Mouse (Mus musculus): ENCODE results near the gene D730048I06Rik. TPM values are rescaled to one million over a fixed set of nuclear protein-coding genes. Genes with fewer than 3 reads are reported as not detected.
"Not testable (repeated sequence)": the region's sequence is repeated elsewhere in the genome, so short reads cannot be mapped to it uniquely, and the experiment has no call there.

The D730048I06Rik gene
- not detected in 2 replicates for polyA plus RNA-seq (2012; rRNA removed)

DNA sequence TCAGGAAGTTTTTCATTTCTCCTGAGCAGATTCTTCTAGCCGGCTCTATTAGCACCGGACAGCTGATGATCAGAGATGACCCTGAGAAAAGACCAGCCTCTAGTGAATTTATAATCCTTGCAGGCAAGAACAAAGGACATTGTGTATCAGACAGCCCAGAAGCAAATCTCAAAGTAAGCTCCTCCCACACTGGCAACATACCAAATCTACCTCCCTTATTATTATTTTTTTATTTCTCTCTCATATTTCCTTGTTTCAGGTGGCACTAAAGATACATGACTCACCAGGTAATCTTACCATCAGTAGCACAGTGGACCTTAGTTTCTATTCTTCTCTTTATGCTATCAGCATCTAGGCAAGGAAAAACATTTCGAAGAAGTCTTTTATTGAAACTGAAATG, at the start of gene D730048I06Rik, which contains the start of gene Gm27235:
Gene D730048I06Rik, minus strand, starts transcription at position 112 of the 400 bp plus-strand sequence.
Gene Gm27235, minus strand, starts transcription at position 101 of the 400 bp plus-strand sequence.
- DNase-seq, result no peak
- WGBS, result 97% methylated on average over 3 of the region's 3 CpGs
- TF ChIP-seq CTCF (IDR thresholded peaks at IDR 0.05; ENCODE audit: borderline replicate concordance, control insufficient read depth, extremely low read depth, insufficient read depth, low read length, poor library complexity) (no peak), POLR2A (IDR thresholded peaks at IDR 0.05; ENCODE audit: control insufficient read depth, extremely low read depth, insufficient read depth, low read length, poor library complexity) (no peak)
- Histone ChIP-seq H3K4me3 (ENCODE audit: control insufficient read depth, insufficient read depth, low read length) (no peak within 1 kb of the TSS), H3K27ac (ENCODE audit: control insufficient read depth, insufficient read depth, low read length) (no peak within 1 kb of the TSS), H3K36me3 (ENCODE audit: control insufficient read depth, insufficient read depth, low read length) (no peaks in the 10 kb centered on the region), H3K27me3 (ENCODE audit: control insufficient read depth, insufficient read depth, low read length) (no peaks in the 10 kb centered on the region), H3K4me1 (replicated peaks; ENCODE audit: control insufficient read depth, insufficient read depth, low read length) (no peaks in the 10 kb centered on the region)

- not testable (repeated sequence) for H3K36me3 ChIP-seq (ENCODE audit: control insufficient read depth, insufficient read depth, low read length); H3K27me3 ChIP-seq (ENCODE audit: control insufficient read depth, insufficient read depth, low read length); H3K4me1 ChIP-seq (replicated peaks; ENCODE audit: control insufficient read depth, insufficient read depth, low read length); DNase-seq; H3K27ac ChIP-seq (ENCODE audit: control insufficient read depth, insufficient read depth, low read length); H3K4me3 ChIP-seq (ENCODE audit: control insufficient read depth, insufficient read depth, low read length)
- WGBS, result 96% methylated on average over 15 of the region's 15 CpGs
Observed at GRCm38 (mm10) chr9:35817881-35818280, 28.0 kb upstream of the D730048I06Rik start.

DNA sequence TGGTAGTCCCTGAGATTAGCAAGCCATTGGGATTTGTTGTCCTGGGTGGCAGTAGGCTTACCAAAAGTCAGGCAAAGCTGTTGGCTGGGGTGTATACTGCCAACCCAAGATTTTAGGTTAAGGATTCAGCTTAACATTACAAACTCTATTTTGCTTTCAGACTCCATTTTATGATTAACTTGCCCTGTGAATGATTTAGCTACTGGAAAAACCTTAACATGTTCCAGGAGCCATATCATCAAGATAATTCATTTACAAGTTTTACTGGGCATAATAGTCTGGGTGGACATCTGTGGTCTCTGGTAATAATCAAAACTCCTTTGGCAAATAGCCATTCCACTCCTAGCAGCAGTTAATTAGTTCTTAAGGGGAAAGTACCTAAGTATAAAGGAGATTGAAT, 8.2 kb upstream of the D730048I06Rik start:
- no peak overlapping the region for H3K27ac ChIP-seq (ENCODE audit: control insufficient read depth, insufficient read depth, low read length)
- H3K36me3 ChIP-seq (ENCODE audit: control insufficient read depth, insufficient read depth, low read length), result no peaks in the 10 kb centered on the region
- no peak overlapping the region for H3K4me3 ChIP-seq (ENCODE audit: control insufficient read depth, insufficient read depth, low read length)
- H3K4me1 ChIP-seq (replicated peaks; ENCODE audit: control insufficient read depth, insufficient read depth, low read length), result no peaks in the 10 kb centered on the region
- no peak for DNase-seq
- TF ChIP-seq POLR2A (IDR thresholded peaks at IDR 0.05; ENCODE audit: control insufficient read depth, extremely low read depth, insufficient read depth, low read length, poor library complexity), result no peak
- TF ChIP-seq CTCF (IDR thresholded peaks at IDR 0.05; ENCODE audit: borderline replicate concordance, control insufficient read depth, extremely low read depth, insufficient read depth, low read length, poor library complexity), result no peak
- H3K27me3 ChIP-seq (ENCODE audit: control insufficient read depth, insufficient read depth, low read length), result no peaks in the 10 kb centered on the region

DNA sequence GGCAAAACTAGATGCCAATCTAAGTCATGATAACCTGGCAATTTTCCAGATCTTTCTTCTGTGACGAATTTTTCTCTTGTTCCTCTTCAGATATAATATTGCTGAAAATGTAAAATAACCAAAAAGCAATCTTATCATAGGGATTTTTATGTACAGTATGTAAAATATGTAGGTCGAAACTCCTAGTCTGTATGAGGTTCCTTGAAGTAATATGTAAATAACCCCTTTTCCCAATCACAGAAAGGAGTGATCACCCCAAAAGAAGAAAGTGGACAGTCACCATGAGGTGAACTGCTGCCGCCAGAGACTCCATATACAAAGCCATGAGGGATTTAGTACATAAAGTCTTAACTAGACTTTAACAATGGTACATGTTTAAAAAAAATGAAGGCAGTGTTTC, 11.9 kb downstream of the D730048I06Rik start, which contains the start of gene Gm17727:
Gene Gm17727, minus strand, starts transcription at position 101 of the 400 bp plus-strand sequence.
- no peak for TF ChIP-seq CTCF (IDR thresholded peaks at IDR 0.05; ENCODE audit: borderline replicate concordance, control insufficient read depth, extremely low read depth, insufficient read depth, low read length, poor library complexity)
- no peak within 1 kb of the TSS for H3K27ac ChIP-seq (ENCODE audit: control insufficient read depth, insufficient read depth, low read length)
- H3K36me3 ChIP-seq (ENCODE audit: control insufficient read depth, insufficient read depth, low read length), result no peaks in the 10 kb centered on the region
- DNase-seq, result no peak
- H3K27me3 ChIP-seq (ENCODE audit: control insufficient read depth, insufficient read depth, low read length), result no peaks in the 10 kb centered on the region
- no peak within 1 kb of the TSS for H3K4me3 ChIP-seq (ENCODE audit: control insufficient read depth, insufficient read depth, low read length)
- 66% methylated on average over 3 of the region's 3 CpGs for WGBS
- no peaks in the 10 kb centered on the region for H3K4me1 ChIP-seq (replicated peaks; ENCODE audit: control insufficient read depth, insufficient read depth, low read length)

- Histone ChIP-seq H3K36me3 (ENCODE audit: control insufficient read depth, insufficient read depth, low read length) (no peaks in the 10 kb centered on the region), H3K4me1 (replicated peaks; ENCODE audit: control insufficient read depth, insufficient read depth, low read length) (no peaks in the 10 kb centered on the region), H3K27ac (ENCODE audit: control insufficient read depth, insufficient read depth, low read length) (no peak overlapping the region), H3K4me3 (ENCODE audit: control insufficient read depth, insufficient read depth, low read length) (no peak overlapping the region), H3K27me3 (ENCODE audit: control insufficient read depth, insufficient read depth, low read length) (no peaks in the 10 kb centered on the region)
- no peak for DNase-seq
- TF ChIP-seq POLR2A (IDR thresholded peaks at IDR 0.05; ENCODE audit: control insufficient read depth, extremely low read depth, insufficient read depth, low read length, poor library complexity) (no peak), CTCF (IDR thresholded peaks at IDR 0.05; ENCODE audit: borderline replicate concordance, control insufficient read depth, extremely low read depth, insufficient read depth, low read length, poor library complexity) (no peak)
Observed at GRCm38 (mm10) chr9:35756843-35757242, 33.1 kb downstream of the D730048I06Rik start.

DNA sequence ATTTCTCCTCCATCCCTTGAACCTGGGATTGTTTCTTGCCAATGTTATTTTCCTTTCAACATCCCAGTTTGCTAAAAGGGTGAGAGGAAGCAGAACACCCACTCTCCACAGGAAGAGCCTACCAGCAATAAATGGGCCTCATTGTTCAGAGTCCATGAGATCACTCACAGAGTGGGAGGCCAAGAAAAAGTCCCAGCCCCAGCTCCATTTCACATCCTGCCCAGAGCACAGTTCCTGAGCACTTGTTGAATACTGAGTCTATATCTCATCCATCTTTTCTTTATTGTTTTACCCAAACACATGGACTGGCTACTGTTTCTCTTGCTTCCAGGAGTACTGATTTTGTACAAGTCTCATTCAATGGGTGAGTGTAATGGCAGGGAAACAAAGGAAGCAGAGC, 49.2 kb downstream of the D730048I06Rik start, which contains the start of gene Gm17677:
Gene Gm17677, plus strand, starts transcription at position 301 of the 400 bp plus-strand sequence.
- H3K27ac ChIP-seq (ENCODE audit: control insufficient read depth, insufficient read depth, low read length), result no peak within 1 kb of the TSS
- no peak for DNase-seq
- TF ChIP-seq CTCF (IDR thresholded peaks at IDR 0.05; ENCODE audit: borderline replicate concordance, control insufficient read depth, extremely low read depth, insufficient read depth, low read length, poor library complexity) (no peak), POLR2A (IDR thresholded peaks at IDR 0.05; ENCODE audit: control insufficient read depth, extremely low read depth, insufficient read depth, low read length, poor library complexity) (no peak)
- no peaks in the 10 kb centered on the region for H3K4me1 ChIP-seq (replicated peaks; ENCODE audit: control insufficient read depth, insufficient read depth, low read length)
- no peak within 1 kb of the TSS for H3K4me3 ChIP-seq (ENCODE audit: control insufficient read depth, insufficient read depth, low read length)
- H3K27me3 ChIP-seq (ENCODE audit: control insufficient read depth, insufficient read depth, low read length), result no peaks in the 10 kb centered on the region
- no peaks in the 10 kb centered on the region for H3K36me3 ChIP-seq (ENCODE audit: control insufficient read depth, insufficient read depth, low read length)

Other genes with a start within 250 kb of the D730048I06Rik start
- gene Ddx25, start 231.6 kb downstream of the D730048I06Rik start, polyA plus RNA-seq (2012; rRNA removed), result 0.03 and 0.08 TPM in 2 replicates
- 4.7 and 6.1 TPM in 2 replicates for gene Pus3, start 231.5 kb downstream of the D730048I06Rik start, polyA plus RNA-seq (2012; rRNA removed)
- 0.33 and 0.49 TPM in 2 replicates for gene Pate2, start 219.8 kb downstream of the D730048I06Rik start, polyA plus RNA-seq (2012; rRNA removed)
- gene Hyls1, start 219.7 kb downstream of the D730048I06Rik start, polyA plus RNA-seq (2012; rRNA removed), result 4.8 and 4.9 TPM in 2 replicates
- not detected in 2 replicates for gene Pate4, start 178.2 kb downstream of the D730048I06Rik start, polyA plus RNA-seq (2012; rRNA removed)
- gene Pate3, start 141.9 kb downstream of the D730048I06Rik start, polyA plus RNA-seq (2012; rRNA removed), result not detected in 2 replicates
- gene Pate1, start 102.7 kb downstream of the D730048I06Rik start, polyA plus RNA-seq (2012; rRNA removed), result not detected in 2 replicates
- gene Gm17677, start 49.1 kb downstream of the D730048I06Rik start, polyA plus RNA-seq (2012; rRNA removed), result not detected in 2 replicates
- gene Gm17727, start 12.0 kb downstream of the D730048I06Rik start, polyA plus RNA-seq (2012; rRNA removed), result not detected in 2 replicates
- gene Gm27235, start within 50 bp of the D730048I06Rik start, polyA plus RNA-seq (2012; rRNA removed), result not detected in 2 replicates
- gene 9230110F15Rik, start 54.0 kb upstream of the D730048I06Rik start, polyA plus RNA-seq (2012; rRNA removed), result not detected in 2 replicates
- not detected in 2 replicates for gene 9230113P08Rik, start 118.3 kb upstream of the D730048I06Rik start, polyA plus RNA-seq (2012; rRNA removed)